Mouse (Mus musculus) neural tube, embryonic 11.5 days (tissue): ENCODE measurements around the gene Nkd1. TPM values are rescaled to one million over a fixed set of nuclear protein-coding genes. Genes with fewer than 3 reads are reported as not detected.

Source experiments
- ATAC-seq: fragments of 200-750 bp; cut with Nextera tagmentation; 2 replicates; pipeline ENCODE4 v1.8.0; 2017; ENCODE audit warnings: moderate number of reproducible peaks, mild to moderate bottlenecking, moderate TSS enrichment, moderate library complexity; ENCODE audit not compliant: insufficient read depth, low FRiP score, low TSS enrichment
- DNase-seq: peaks from one replicate; pipeline ENCODE4 v3.0.0-alpha.2; 2015; ENCODE audit warnings: low spot score
- H3K27ac ChIP-seq: fragments of 300-500 bp; sonication (generic); 2 replicates; pipeline ENCODE4 v1.5.1; 2014; ENCODE audit warnings: low read depth, mild to moderate bottlenecking, low read length
- H3K27me3 ChIP-seq: fragments of 300-500 bp; sonication (generic); 2 replicates; pipeline ENCODE4 v1.6.1; 2014; ENCODE audit warnings: mild to moderate bottlenecking, low read length, mixed read lengths; ENCODE audit not compliant: control insufficient read depth, insufficient read depth
- H3K36me3 ChIP-seq: fragments of 300-500 bp; sonication (generic); 2 replicates; pipeline ENCODE4 v1.6.1; 2014; ENCODE audit warnings: mild to moderate bottlenecking, low read length, moderate library complexity, mixed read lengths; ENCODE audit not compliant: control insufficient read depth, insufficient read depth
- H3K4me1 ChIP-seq: fragments of 300-500 bp; sonication (generic); 2 replicates; pipeline ENCODE4 v1.6.1; 2014; ENCODE audit warnings: low read length, mixed read lengths; ENCODE audit not compliant: control insufficient read depth, insufficient read depth
- H3K4me2 ChIP-seq: fragments of 300-500 bp; sonication (generic); 2 replicates; pipeline ENCODE4 v1.6.1; 2014; ENCODE audit warnings: low read depth, mild to moderate bottlenecking, moderate library complexity
- H3K4me3 ChIP-seq: fragments of 300-500 bp; sonication (generic); 2 replicates; pipeline ENCODE4 v1.5.1; 2014; ENCODE audit warnings: low read depth, low read length
- H3K9ac ChIP-seq: fragments of 300-500 bp; sonication (generic); 2 replicates; pipeline ENCODE4 v1.6.1; 2014; ENCODE audit warnings: mild to moderate bottlenecking, low read length
- H3K9me3 ChIP-seq: fragments of 300-500 bp; sonication (generic); 2 replicates; pipeline ENCODE4 v1.6.1; 2016; ENCODE audit warnings: low read length; ENCODE audit not compliant: control insufficient read depth
- WGBS: fragments of 180-500 bp; shearing (Covaris S2); extraction: QIAGEN DNeasy Blood & Tissue Kit; methylation state at CpG from one replicate; pipeline ENCODE4 v1.1.7; 2014; 5-methylcytosine and 5-hydroxymethylcytosine counted together
- polyA plus RNA-seq: library from polyadenylated mRNA; unstranded; fragments of >200 nt; fragmentation: Nextera tagmentation; extraction: Ambion mirVana; gene quantifications from 2 replicates; pipeline ENCODE4 v1.2.1, GENCODE M21; 2014

Gene Nkd1
- polyA plus RNA-seq, 1 experiment from 2014 or later, result 64.7 TPM

- H3K27ac ChIP-seq, result no peak overlapping the region
- DNase-seq, result no peak
- no peak for ATAC-seq
- H3K4me3 ChIP-seq, result no peak overlapping the region
- no peak overlapping the region for H3K4me2 ChIP-seq
- no peaks in the 10 kb centered on the region for H3K27me3 ChIP-seq
- WGBS, result 83% methylated on average over 9 of the region's 9 CpGs
- no peaks in the 10 kb centered on the region for H3K4me1 ChIP-seq
- H3K9me3 ChIP-seq, result no peaks in the 10 kb centered on the region
- H3K36me3 ChIP-seq, result no peaks in the 10 kb centered on the region
- no peak overlapping the region for H3K9ac ChIP-seq
Measured at GRCm38 (mm10) chr8:88637092-88638000, 116.2 kb downstream of the Nkd1 start.

- H3K4me2 ChIP-seq, result no peak overlapping the region
- DNase-seq, result no peak
- 93% methylated on average over 3 of the region's 3 CpGs for WGBS
Measured at GRCm38 (mm10) chr8:88638908-88639307, 117.8 kb downstream of the Nkd1 start.

GRCm38 (mm10) chr8:88642734-88643564, 121.8 kb downstream of the Nkd1 start:
- Histone ChIP-seq H3K27me3 (no peaks in the 10 kb centered on the region), H3K27ac (no peak overlapping the region), H3K36me3 (no peaks in the 10 kb centered on the region), H3K4me2 (no peak overlapping the region), H3K9me3 (no peaks in the 10 kb centered on the region), H3K4me3 (no peak overlapping the region), H3K9ac (no peak overlapping the region), H3K4me1 (no peaks in the 10 kb centered on the region)
- ATAC-seq (no peak), DNase-seq (no peak)
- WGBS, result 66% methylated on average over 5 of the region's 5 CpGs

More at GRCm38 (mm10) chr8:88638908-88639307, 117.8 kb downstream of the Nkd1 start:
- Histone ChIP-seq H3K36me3 (no peaks in the 10 kb centered on the region), H3K27me3 (no peaks in the 10 kb centered on the region), H3K4me1 (no peaks in the 10 kb centered on the region), H3K27ac (no peak overlapping the region), H3K9ac (no peak overlapping the region), H3K9me3 (no peaks in the 10 kb centered on the region), H3K4me3 (no peak overlapping the region)
- ATAC-seq, result no peak

Other genes with a start within 250 kb of the Nkd1 start
- 2.0 and 2.3 TPM in 2 replicates for gene Adcy7, start 249.0 kb upstream of the Nkd1 start, polyA plus RNA-seq
- gene Brd7, start 159.2 kb upstream of the Nkd1 start, polyA plus RNA-seq, result 88.3 and 99.6 TPM in 2 replicates
- gene Snx20, start 114.8 kb downstream of the Nkd1 start, polyA plus RNA-seq, result 0.85 and 1.1 TPM in 2 replicates
- 0.08 and 0.14 TPM in 2 replicates for gene Nod2, start 126.0 kb downstream of the Nkd1 start, polyA plus RNA-seq
- 15.7 and 16.3 TPM in 2 replicates for gene Cyld, start 175.7 kb downstream of the Nkd1 start, polyA plus RNA-seq